Mouse (Mus musculus): ENCODE measurements around the gene Ttc7b.

- TF ChIP-seq CTCF (IDR thresholded peaks at IDR 0.05; ENCODE audit: low read depth) (no peak), EP300 (optimal IDR thresholded peaks at IDR 0.05) (no peak)
Measured at GRCm38 (mm10) chr12:100457701-100458100, 62.9 kb downstream of the Ttc7b start.
